ENCODE assay signal across 8 mouse cellular contexts in the genomic region with DNA sequence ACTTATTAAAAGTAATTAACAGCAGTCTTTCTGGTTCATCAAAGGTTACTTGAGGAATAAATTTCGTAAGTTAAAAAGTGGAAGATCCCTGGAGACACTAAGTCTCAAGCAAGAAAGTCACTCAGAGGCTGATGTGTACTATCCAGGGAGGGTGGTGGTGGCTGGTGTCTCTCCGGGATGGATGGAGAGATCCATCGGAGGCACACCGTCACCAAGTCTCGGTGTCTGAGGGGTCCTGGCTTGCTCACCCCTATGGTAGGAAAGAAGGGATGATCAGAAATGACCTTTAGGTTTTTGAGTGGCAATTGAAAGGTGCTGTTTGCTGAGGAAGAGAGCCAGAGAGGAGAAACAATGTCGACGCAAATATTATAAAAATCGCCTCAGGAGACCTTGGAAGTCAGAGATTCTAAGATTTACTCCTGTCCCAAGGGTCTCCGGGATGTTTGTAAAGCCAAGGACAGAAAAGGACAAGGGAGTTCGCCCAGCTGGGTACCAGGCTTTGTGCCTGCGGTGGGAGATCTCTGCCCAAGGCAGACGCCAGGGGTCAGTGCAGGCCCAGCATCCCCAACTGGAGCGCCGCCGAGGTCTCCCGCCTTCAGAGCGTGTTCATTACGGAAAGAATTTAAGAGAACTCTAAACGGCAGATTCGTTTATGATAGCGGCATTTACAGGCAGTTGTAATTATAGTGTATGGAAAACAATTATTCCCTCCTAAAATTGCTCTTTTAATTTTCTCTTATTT.
DNase-seq lines count a peak whose midpoint lies in the region; ATAC-seq and TF ChIP-seq lines count a peak whose summit lies in the region.

No protein-coding gene starts in this region.

- no peaks in the 10 kb centered on the region for H3K36me3 ChIP-seq in G1E (replicated peaks)
- no peaks in the 10 kb centered on the region for H3K36me3 ChIP-seq in forebrain, postnatal 0 days (ENCODE audit: insufficient read depth)
- H3K36me3 ChIP-seq in neural tube, embryonic 15.5 days = no peaks in the 10 kb centered on the region

- DNase-seq in G1E (ENCODE audit: low spot score) = peak; percentile 76
- DNase-seq in cerebellum, adult 8-10 months = peak; percentile 69
- DNase-seq in forebrain, postnatal 0 days = peak; percentile 90
- peak; percentile 81 to 84 for DNase-seq in heart, postnatal 36 days
- peak; percentile 66 to 86 for DNase-seq in layer of hippocampus, adult 18-20 months (ENCODE audit: low spot score in 2 of 2)
- DNase-seq in lung, adult 2 months = peak; percentile 60
- peak; percentile 90 for DNase-seq in testis, postnatal 10 days (ENCODE audit: low spot score)

- WGBS in forebrain, postnatal 0 days = 9% methylated on average over 21 of the region's 21 CpGs
- WGBS in lung, adult 2 months = 8% methylated on average over 21 of the region's 21 CpGs
- WGBS in neural tube, embryonic 15.5 days = 10% methylated on average over 21 of the region's 21 CpGs

- H3K27me3 ChIP-seq in G1E (ENCODE audit: insufficient read depth, low read length) = peaks cover 28% of the 10 kb centered on the region
- H3K27me3 ChIP-seq in forebrain, postnatal 0 days (ENCODE audit: insufficient read depth, low read length) = no peaks in the 10 kb centered on the region
- 0 out of 2 replicates have a peak, but pooled peaks cover 5% of the 10 kb centered on the region for H3K27me3 ChIP-seq in neural tube, embryonic 15.5 days (replicated peaks)

- H3K9ac ChIP-seq in forebrain, postnatal 0 days = peak overlapping the region; percentile 44
- H3K9ac ChIP-seq in neural tube, embryonic 15.5 days (replicated peaks) = peak overlapping the region; percentile 29

- H3K4me3 ChIP-seq in G1E (ENCODE audit: low read depth, low read length) = peak overlapping the region; percentile 69; the same call in 1 of the 2 replicates
- H3K4me3 ChIP-seq in forebrain, postnatal 0 days (ENCODE audit: low read depth, low read length) = peak overlapping the region; percentile 43
- H3K4me3 ChIP-seq in lung, adult 2 months (replicated peaks; ENCODE audit: extremely low read depth, low read depth, low read length) = peak overlapping the region; percentile 98
- peak overlapping the region; percentile 42 for H3K4me3 ChIP-seq in neural tube, embryonic 15.5 days (replicated peaks)

- TF ChIP-seq CTCF in G1E (IDR thresholded peaks at IDR 0.05; ENCODE audit: low read depth, low read length) = peak; percentile 67
- peak; percentile 85 for TF ChIP-seq CTCF in forebrain, postnatal 0 days (IDR thresholded peaks at IDR 0.05; ENCODE audit: low read depth)
- TF ChIP-seq CTCF in lung, adult 2 months (IDR thresholded peaks at IDR 0.05; ENCODE audit: insufficient read depth, low read length) = peak; percentile 80

- TF ChIP-seq POLR2A in lung, adult 2 months (IDR thresholded peaks at IDR 0.05; ENCODE audit: borderline replicate concordance, extremely low read depth, low read depth, low read length) = no peak

- ATAC-seq in G1E (ENCODE audit: extremely low read depth, insufficient number of reproducible peaks, low FRiP score, poor library complexity, severe bottlenecking) = peak; percentile 73
- peak; percentile 93 for ATAC-seq in forebrain, postnatal 0 days
- peak; percentile 93 for ATAC-seq in neural tube, embryonic 15.5 days (ENCODE audit: low FRiP score)

- H3K9me3 ChIP-seq in G1E (replicated peaks) = no peaks in the 10 kb centered on the region
- H3K9me3 ChIP-seq in forebrain, postnatal 0 days (ENCODE audit: low read length) = no peaks in the 10 kb centered on the region
- no peaks in the 10 kb centered on the region for H3K9me3 ChIP-seq in neural tube, embryonic 15.5 days (replicated peaks)

- H3K27ac ChIP-seq in forebrain, postnatal 0 days (ENCODE audit: low read depth, low read length) = no peak overlapping the region
- H3K27ac ChIP-seq in neural tube, embryonic 15.5 days (replicated peaks) = peak overlapping the region; percentile 2; the same call in 1 of the 2 replicates

- intact Hi-C loops in heart, postnatal 36 days (cut with DNase I) = loop anchor here (1.0 to 10.0 kb wide), 5 partner anchors 88 to 348 kb away; no protein-coding TSS in a partner anchor

- H3K4me2 ChIP-seq in forebrain, postnatal 0 days (ENCODE audit: low read depth) = peak overlapping the region; percentile 92
- H3K4me2 ChIP-seq in neural tube, embryonic 15.5 days = peak overlapping the region; percentile 84

- H3K4me1 ChIP-seq in G1E (ENCODE audit: insufficient read depth, low read depth, low read length) = peaks cover 23% of the 10 kb centered on the region
- peaks cover 5% of the 10 kb centered on the region for H3K4me1 ChIP-seq in forebrain, postnatal 0 days (ENCODE audit: insufficient read depth)
- 0 out of 2 replicates have a peak, but pooled peaks cover 2% of the 10 kb centered on the region for H3K4me1 ChIP-seq in lung, adult 2 months (ENCODE audit: control insufficient read depth, insufficient read depth, low read length)
- H3K4me1 ChIP-seq in neural tube, embryonic 15.5 days = peaks cover 13% of the 10 kb centered on the region

Comparison
In these comparisons a context has a peak if more than half of its experiments do, and no peak if none do; other contexts are left out.
1. H3K4me3 ChIP-seq: peak in every context shown above with its lines; median percentile 98 in lung, adult 2 months; 69 in G1E; 43 in forebrain, postnatal 0 days; 42 in neural tube, embryonic 15.5 days.